Mouse (Mus musculus): ENCODE measurements around the gene Astn2.

The Astn2 gene

DNA sequence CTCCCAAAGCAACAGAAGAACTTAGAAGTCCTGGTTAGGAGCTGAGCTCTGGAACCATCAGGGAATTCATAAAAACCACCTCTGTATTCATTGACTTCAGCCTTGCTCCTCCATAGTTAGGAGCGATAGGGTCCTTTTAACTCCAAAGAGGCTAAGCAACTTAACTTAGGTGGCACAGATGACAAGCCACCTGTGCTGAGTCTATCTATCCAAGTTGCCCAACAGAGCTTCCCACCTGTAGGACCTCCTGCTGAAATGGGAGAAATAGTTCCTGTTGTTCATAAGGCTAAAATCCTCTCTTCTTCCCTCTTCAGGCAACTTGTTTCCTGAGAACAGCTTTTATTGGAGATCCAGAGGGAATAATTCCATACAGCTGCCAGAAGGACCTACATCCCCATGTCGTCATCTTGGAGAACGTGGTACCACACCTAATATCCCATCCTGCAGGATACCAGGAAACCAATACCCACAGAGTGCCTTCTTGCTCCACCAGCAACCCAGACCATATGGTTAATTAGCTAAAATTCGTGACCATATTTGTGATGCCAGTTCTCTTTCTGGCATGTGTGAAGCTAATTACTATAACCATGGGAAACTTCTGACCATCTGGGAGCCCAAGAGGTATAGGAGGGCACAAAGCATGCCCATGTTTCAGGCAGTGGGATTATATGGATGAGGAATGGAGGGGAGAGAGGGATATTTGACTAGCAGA, 730.0 kb downstream of the Astn2 start:
- in situ Hi-C loops (cut with MboI, MseI), result no loop called here

DNA sequence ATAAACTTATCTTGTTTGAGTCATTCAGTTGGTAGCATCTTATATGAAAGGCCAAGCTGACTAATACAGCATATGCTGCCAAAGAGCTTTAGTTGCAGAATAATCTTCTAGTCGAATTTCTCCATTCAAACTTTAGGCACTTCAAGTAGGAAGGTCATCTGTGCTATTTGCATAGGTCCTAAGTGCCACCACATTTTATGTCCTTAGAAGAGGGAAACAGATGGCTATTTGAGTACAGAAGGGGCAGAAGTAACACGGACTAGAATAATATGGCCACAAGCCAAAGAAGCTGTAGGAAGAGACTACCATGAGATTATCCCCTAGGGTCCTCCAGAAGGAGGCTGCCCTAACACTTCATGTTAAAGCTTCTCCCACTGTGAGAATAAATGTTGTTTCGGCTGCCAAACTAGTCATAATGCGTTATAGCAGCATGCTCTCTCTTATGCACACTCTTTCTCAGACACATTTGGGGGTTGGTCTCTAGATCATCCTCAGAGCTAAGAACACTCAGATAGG, 730.9 kb downstream of the Astn2 start:
- in situ Hi-C loops (cut with MboI, MseI), result no loop called here

DNA sequence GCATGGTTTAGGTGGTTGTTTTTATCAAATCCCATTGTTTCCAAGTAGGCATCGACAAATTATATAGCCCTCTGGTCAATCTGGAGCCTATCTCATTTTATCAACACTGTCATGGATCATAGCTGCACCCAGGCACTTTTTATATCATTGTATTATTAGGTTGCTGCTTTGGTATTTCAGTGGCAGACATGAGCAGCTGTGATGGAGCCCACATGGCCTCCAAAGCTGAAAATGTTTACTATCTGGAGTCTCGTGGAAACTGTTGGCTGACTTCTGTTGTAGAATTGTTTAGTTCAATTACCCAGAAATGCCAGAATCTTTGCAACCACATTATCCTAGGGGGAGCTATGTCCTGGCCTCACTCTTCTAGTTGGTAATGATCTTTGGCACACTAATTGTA, 732.1 kb downstream of the Astn2 start:
- in situ Hi-C loops (cut with MboI, MseI), result no loop called here

DNA sequence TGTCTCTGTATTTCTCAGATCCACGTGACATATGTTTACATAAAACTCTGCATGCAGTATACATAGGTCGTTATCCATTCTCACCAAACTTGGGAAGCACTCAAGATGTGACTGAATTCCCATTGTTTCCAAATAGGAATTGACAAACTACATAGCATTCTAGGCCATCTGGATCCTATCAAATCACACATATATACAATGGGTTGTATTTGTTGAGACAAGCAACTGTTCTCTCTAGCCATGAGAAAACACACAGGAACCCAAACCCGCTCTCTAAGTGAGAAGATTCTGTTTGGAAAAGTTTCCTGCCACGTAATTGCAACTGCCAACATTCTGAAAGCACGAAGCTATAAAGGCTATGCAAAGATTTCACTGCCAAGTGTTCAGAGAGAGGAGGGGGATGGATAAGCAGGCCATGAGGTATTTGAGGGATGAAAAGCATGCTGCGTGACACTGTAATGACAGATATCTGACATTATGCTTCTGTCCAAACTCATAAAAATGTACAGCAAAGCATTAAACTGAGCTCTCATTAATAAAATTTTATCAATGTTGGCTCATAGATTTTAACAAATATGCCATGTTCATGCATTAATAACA, 732.7 kb downstream of the Astn2 start:
- in situ Hi-C loops (cut with MboI, MseI), result no loop called here

DNA sequence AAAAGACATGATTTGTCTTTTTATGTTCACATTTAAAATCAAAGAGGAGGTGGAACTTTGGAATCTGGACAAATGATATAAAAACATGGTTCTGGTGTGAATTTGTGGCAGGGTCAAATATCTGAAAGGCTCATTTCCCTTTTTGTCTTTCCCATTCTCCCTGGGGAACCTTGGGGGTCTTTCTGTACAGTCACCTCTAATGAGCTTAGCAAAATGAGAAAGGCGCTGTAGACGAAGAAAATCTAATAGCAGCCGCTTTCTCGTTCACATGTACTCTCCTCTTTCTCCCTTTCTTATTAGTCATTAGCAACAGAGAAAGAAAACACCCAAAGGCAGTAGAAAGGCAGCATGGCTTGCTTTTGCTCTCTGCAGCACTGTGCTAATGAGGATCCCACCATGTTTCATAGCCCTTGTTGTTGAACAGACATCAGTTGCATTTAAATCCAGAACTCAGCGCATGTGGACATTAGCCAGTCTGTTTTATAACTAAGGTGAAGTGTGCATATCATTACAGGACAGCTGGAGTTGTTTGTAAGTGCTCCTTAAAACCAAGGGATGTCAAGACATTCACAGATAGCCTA, 737.3 kb downstream of the Astn2 start:
- in situ Hi-C loops (cut with MboI, MseI), result no loop called here

DNA sequence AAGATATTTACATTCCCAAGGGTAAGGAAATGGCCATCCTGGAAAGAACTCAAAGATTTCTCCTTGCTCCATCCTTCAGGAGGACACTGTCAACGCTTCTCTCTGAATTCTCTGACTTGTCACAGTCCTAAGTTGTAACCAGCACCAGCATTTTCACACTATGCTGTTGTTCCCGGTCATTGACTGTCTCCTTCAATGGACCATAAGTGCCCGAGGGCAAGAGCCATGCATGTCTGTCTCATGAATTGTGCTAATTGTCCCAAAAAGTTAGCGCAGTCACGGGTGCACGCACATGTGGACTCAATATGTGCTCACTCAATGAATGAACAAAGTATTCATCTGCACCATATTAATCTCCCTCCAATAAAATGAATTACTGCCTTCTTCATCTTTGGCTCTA, 741.2 kb downstream of the Astn2 start:
- in situ Hi-C loops (cut with MboI, MseI), result no loop called here

DNA sequence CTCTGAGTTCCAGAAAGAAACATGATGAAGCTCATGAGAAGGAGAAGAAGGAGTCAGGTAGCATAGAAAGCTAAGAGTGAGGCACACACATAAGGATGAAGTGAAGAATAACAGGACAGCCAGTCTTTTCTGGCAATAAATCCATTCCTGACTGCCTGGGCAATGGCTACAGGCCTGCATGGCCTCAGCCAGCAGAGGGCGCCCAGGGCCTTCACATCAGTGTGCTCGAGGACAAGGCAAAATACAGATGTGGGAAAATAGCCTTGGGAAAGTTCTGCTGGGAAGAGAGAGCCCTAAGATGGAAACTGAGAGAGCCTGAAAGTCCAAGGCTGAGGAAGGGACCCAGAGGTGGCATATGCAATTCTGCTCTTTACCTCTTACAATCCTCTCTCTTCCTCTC, 749.7 kb downstream of the Astn2 start:
- in situ Hi-C loops (cut with MboI, MseI), result no loop called here

DNA sequence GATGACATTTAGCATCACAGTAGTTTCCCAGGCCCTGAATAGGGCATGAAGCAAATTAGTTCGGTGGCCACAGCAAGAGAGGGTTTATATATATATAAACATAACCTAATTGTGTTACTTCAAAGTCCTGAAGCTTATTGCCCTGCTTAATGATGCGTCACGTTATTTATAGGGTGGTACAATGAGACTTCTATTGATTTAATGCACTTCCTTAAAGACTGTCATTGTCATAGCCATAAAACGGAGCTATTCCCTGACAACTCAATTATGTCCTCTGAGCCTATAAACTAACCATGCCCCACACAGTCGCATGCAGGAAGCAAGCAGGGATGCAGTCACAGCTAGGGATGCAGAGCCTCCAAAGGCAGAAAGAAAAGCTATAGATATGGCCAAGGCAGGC, 761.8 kb downstream of the Astn2 start:
- in situ Hi-C loops (cut with MboI, MseI), result no loop called here

DNA sequence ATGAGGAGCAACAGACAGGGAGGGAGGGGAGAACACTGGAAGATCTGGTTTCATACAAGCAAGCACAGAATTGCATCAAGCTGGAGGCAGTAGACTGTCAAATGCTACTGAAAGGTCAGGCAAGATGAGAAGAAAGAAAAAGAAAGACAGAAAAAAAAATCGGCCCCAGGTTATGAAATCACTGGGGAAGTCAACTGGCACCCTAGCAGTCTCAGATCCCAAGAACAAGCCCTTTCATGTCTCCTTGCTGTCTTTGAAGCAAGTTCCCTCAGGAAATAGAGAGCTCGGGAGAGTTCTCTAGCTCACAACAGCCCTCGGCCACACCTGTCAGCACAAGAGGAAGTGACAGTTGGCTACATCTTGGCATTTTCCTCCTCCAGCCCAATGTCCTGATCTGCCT, 766.2 kb downstream of the Astn2 start:
- in situ Hi-C loops (cut with MboI, MseI), result no loop called here

DNA sequence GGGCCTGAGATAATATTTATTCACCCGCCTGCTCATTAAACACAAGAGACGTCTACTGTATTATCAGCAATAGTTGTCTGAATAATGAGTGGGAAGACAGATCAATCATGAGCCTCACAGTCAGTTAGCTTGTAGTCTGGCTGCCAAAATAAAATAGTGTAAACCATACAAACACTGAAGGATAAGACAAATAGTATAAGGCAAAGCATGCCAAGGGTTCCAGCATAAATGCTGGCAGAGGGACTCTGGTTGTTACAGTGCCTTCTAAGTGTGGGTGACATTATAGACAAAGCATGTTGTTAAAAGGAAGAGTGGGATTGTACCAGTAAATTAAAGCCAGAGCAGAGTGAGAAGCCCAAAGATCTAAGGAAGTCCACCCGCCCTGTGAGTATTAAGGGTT, 784.3 kb downstream of the Astn2 start:
- in situ Hi-C loops (cut with MboI, MseI), result no loop called here

DNA sequence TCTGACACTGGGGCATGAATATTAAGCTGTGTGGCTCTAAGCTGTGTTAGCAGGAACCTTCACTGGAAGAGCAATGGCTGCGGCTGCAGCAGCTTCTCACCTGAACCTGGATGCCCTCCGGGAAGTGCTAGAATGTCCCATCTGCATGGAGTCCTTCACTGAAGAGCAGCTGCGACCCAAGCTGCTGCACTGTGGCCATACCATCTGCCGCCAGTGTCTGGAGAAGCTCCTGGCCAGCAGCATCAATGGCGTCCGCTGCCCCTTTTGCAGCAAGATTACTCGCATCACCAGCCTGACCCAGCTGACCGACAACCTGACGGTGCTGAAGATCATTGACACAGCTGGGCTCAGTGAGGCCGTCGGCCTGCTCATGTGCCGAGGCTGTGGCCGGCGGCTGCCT, 791.3 kb downstream of the Astn2 start:
- in situ Hi-C loops (cut with MboI, MseI), result no loop called here

DNA sequence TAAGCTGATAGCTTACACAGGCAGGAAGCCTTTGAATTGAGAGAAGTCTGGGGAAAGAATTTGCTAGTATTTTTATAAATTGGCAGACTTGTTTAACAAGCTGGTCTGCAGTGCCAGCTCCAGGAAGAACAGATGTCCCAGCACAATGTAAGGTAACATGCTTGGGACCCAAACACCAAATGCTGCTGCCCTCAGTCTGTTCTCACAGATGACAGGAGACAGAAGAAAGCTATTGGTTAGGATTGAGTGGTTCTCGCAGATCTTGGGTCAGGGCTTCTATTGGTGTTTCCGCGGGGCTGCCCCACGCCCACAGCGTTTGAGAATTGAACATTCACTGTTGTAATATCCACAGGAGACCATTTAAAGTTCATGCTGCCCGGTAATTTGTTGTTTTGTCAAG, 793.5 kb downstream of the Astn2 start:
- in situ Hi-C loops (cut with MboI, MseI), result no loop called here

DNA sequence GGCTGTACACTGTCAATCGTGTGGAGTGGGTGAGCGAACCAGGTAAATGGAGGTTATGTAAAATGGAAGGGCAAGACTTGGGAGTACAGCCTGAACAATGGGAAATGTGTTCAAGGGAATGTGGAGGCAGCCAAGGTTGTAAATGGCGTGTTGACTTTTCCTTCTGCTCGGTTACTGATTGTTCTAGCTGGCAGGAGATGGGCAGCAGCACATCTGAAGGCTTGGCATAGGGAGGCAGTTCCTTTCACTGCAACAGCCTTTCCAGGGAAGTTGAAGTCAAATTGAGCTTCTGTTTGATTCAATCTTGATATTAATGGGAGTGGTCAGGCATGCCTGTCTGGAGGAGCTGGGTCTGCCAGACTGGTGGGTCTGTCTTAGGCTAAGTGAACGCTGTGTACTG, 794.1 kb downstream of the Astn2 start:
- in situ Hi-C loops (cut with MboI, MseI), result no loop called here

DNA sequence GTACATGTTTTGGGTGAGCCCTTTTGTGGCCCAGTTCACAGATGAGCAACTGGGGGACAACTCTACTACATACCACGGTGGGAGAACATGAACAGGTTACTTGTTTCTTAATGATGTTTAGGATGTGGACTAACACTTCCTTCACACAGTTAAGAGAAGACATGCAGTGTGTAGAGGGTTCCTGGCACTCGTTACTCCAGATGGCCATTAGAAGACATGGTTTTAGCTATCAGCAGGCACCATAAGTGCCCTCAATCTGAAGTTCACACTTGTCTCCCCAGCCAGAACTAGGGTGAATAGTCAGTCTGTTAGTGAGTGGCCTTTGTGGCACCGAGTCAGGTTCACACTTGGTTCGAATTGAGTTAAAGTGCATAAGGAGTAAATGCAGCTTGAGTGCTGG, 796.3 kb downstream of the Astn2 start:
- in situ Hi-C loops (cut with MboI, MseI), result no loop called here

DNA sequence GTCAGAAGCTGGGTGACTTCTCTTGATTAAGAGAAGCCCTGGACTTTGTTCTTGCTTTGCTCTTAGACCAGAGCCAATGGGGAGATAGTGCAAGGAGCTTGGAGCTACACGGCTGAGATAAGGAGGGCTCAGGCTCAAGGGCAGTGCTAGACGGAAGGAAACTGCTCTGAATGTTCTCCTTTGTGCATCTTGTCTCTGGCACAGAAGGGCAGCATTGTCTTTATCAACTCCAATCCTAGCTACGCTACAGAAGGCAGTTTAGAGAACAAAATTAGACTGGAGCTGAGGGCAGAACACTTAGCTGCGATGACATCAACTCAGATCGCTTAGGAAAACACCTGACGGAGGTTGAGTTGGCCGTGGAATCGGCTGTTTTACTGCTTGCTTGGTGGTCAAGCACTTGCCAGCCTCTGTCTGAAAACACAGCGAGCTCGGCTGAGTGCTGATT, 797.2 kb downstream of the Astn2 start:
- in situ Hi-C loops (cut with MboI, MseI), result no loop called here

DNA sequence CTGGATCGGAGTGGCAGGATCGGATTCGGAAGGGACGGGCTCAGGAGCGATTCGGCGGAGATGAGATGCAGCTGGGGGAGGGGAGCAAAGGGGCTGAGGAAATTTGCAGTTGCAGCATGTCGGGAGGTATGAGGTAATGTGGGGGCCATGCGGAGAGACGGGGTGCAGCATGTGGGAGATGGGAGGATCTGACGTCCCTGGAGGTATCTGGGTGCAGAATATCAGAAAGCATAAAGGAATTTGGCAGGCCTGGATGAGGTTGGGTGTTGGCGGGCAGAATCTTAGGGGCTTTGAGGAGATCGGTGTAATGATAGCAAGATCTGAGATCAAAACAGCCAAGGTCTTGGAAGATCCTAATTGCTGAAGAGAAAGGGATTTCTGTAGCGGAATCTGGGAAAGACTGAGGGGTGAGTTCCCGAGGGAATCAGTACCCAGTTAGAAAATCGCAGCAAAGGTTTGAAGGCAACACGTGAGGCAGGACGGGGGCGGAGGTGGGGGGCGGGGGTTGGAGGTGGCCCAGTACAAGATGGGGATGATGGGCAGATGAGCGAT, 799.2 kb downstream of the Astn2 start:
- in situ Hi-C loops (cut with MboI, MseI), result no loop called here

DNA sequence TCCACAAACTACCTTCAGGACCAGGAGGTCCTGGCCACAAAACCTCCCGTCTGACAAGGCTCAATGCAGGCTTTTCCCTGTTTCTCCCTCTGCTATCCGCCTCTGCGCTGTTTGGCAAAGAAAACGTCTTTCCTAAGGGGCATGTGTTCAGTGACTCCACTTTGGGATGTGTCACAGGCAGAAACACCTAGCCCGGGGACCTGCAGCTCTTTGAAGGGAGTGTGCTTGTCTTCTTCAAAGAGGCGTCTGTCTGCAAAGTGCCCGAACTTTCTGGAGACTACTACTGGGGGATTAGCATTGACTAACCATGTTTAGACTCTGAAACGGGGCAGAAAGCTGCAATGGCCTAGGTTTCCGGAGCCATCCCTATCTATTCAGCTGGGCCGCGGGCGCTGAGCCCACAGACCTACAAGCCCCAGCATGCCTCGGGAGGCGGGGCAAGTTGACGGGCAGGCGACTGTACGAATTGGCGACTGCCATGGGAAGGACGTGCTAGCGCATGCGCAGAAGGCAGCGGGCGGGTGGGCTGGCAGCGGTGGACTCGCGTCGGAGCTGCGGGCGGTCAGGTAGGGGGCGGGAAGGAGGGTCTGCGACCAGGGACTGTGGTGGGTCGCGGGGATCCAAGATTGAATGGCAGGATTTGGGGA, 799.8 kb downstream of the Astn2 start, which contains the start of gene Trim32:
TSS of gene Trim32 (plus strand) at position 483 of the 647 bp plus-strand sequence.
- in situ Hi-C loops (cut with MboI, MseI), result no loop called here

DNA sequence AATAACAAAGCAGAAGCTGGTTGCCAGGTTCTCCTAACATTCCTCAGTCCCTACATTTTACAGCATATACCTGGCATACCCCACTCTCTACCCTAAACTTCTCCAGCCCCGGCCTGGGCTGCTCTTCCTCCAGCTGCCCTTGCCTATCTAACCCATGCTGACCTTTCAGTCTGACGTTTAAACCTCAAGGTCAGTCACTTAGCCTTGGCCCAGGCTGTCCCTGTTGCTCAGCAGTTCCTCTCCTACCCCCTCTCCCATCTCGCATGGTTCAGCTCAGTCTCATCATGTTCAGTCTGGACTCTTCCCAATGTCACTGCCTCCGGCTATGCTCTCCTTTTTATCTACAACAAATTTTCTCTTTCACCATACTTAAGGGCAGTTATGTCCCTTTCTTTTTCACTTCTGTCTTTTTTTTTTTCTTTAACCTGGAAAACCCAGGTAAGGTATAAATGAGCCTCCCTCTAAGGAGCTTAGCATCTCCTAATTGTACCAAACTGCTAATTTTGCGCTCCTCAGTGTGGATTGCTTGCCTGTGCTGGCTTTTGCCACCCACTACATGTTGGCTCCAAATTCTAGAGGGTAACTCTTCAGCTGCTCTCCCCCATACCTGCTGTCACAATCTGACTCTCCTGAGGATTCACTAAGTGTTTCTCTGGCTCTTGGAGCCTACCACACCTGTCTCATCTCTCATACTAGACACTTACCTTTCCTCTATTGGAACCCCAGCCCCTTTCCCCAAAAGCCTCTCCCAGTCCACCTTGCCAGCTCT, 809.6 kb downstream of the Astn2 start:
- in situ Hi-C loops (cut with MboI, MseI), result loop anchor here (10.0 kb wide), 1 partner anchor 1970 kb away; the partner anchor contains the start of gene Tex48

DNA sequence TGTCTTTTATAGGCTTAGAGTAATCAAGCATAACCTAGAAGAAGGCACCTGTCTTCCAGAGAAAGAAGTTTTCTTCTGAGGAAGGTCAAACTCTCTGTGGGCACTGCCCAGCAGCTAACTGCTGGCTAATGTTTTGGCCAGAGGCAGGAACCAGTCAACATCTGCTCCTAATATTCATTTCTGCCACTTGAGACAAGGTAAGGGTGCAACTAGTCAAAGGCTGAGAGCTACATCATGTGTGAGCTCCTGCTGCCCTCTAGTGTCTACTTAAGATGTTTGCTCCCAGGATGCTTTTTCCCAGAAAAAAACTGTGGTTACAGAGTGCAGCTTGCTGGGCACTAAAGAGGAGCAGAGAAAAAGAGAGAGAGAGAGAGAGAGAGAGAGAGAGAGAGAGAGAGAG, 814.6 kb downstream of the Astn2 start:
- in situ Hi-C loops (cut with MboI, MseI), result loop anchor here (10.0 kb wide), 1 partner anchor 1965 kb away; the partner anchor contains the start of gene Tex48

DNA sequence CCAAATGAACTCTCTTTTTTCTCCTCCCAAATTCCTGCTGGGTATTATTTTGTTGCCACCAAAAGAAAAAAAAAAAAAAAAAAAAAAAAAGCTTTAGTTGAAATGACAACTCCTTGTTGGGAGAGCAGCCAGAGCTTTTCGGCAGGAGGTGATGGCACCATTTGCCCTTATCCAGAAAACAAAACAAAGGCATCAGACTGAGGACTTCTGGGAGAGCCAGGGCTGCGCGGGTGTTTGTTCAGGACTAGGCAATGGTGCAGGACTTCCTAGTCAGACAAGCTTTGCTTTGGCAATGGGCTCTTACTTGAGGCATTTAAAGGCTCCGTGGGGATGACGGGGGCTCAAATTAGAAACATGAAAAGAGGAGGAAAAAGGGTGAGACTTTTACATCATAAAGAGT, 817.5 kb downstream of the Astn2 start:
- in situ Hi-C loops (cut with MboI, MseI), result no loop called here

DNA sequence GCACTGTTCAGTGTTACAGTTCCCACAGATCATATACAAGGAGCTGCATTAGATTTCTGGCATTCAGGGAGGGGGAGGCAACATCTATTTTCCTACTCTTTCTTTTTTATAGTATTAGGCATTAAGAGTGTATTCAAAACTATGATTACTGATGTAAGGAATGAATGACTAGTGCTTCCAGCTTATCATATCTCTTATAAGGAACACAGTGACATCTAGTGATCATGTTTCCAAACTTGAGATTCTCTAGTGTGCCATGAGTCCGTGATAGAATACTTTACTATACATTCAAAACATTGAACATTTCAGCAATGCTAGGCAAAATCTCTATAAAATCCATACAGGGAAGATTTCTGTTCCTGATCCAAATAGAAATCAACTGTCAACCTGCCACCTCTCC, 824.2 kb downstream of the Astn2 start:
- in situ Hi-C loops (cut with MboI, MseI), result no loop called here
